Mouse (Mus musculus): ENCODE measurements around the gene Tpbgl.

Gene Tpbgl

DNA sequence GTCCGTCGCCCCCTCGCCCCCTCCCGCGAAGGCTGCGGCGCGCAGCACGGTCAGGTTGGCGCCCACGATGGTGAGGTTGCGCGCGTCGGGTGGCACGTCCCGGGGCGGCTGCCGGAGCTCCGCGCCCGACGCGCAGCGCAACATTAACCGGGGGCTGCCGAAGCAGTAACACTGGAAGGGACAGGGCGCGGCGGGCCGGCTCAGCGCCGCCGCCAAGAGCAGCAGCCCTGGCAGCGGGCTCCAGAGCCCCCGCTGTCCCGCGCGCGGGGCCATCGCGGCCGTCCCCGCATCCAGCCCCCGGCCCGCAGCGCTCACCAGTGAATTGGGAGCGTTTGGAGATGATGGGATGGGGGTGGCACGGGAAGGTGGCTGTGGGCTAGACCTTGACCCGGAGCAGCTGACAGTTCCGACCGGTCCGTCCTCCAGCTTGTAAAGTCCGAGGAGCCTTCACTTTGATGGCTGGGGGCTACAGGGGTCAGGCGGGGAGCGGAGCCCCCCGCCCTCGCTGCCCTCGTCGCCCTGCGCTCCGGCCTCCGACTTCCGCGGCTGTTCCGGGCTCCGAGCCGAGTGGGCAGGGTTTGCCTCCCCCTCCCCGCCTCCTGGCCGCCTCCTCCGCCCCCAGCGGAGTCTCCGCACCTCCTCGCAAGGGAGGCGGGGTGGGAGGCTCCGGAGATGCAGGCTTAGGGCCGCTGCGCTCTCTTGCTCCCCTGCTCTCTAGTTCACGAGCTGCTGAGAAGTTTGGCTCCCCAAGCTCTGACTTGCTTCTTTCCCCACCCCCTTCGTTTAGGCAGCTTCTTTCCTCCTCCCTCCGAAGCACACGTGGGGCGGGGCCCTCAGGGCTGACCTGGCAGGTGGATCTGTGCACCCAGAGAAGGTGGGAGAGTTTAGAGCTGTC is at the start of gene Tpbgl:
Tpbgl (minus strand) TSS at position 728 of the 895 bp plus-strand sequence.
- peak; percentile 48 for DNase-seq (ENCODE audit: low read depth, low spot score)

DNA sequence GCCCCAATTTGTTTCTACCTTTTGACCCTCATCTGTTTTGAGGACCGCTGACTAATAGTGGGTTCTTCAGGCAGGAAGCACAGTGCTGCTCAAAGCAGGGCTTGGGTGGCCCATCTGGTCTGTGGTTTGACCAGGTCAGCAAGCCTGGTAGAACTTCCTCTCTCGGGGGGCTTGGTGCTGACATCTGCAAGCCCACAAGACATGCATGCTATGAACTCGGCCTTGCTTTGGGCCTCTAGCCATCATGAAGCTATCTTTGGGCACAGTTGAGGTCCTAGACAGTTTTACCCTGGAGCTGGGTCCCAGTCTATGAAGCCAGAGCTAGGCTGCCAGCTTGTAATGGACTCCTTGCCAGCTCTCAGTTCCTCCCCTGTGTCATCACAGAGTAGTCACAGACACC is 48.0 kb upstream of the Tpbgl start:
- DNase-seq (ENCODE audit: low read depth, low spot score): no peak

DNA sequence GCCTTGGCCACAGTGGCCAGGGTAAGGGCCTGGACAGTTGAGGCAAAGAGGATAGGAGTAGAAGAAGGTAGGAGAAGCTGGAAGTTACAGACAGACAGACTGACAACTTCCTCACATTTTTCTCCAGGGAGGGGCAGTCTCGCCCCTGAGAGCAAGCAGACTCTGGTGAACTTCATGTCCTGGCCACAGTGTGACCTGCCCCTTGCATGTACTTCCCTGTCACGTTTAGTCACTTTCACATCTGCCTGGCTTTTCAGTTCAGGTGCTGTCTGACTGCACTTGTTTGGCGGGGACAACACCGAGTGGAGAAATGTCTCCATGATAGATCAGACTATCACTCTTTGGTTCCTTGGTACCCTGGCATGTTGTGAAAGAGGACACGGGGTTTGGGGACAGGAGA is 47.3 kb upstream of the Tpbgl start:
- DNase-seq (ENCODE audit: low read depth, low spot score): no peak

DNA sequence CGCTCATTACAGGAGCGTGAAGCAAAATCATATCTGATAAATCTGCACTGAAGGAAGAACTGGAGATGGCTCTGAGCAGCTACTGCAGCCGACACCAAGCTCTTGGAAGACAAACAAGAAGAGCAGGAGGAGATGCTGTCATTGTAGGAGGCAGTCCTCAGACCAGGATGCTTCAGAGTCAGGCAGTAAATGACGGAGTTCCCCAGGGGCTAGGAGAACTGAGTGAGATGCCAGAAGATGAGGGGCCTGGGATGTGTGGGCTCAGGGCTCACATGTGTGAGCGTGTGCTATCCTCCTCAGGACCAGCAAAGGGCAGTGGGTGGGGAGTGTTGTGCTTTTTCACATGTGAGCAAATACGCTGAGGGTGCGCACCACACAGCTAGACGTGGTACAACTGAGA is 46.3 kb upstream of the Tpbgl start:
- no peak for DNase-seq (ENCODE audit: low read depth, low spot score)

DNA sequence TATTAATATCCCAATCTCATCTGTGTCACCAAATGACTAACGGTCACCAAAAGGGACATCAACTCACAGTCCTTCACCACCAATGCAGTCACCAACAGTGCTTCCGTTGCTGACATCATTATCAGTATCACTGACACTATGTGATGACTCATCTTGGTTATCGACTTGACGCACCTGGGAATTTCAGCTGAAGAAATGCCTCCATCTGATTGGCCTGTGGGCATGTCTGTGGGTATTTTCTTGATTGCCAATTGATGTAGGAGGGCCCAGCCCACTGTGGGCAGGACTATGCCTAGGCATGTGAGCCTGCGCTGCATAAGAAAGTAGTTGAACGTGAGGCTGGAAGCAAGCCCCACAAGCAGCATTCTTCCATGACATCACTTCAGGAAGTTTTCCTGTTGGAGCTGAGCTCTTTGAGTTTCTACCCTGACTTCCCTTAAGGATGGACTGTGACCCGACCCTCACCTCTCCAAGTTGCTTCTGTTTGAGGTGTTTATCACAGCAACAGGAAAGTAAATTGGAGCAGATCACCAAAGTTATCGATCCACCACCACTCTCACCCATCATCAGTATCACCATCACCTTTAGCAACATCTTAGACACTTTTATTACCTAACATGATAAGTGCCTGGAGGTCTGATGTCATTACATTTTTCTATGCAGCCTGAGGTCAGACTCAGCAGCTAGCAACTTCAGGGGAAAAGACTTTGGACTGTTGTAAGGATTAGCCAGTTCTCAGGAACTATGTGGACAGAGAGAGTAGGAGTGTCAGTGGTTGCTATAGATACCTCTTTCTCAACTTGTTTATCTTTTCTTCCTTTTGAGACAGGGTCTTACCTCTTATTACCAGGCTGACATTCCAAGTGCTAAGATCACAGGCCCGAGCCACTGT is 44.9 kb upstream of the Tpbgl start:
- DNase-seq (ENCODE audit: low read depth, low spot score): peak; percentile 18

DNA sequence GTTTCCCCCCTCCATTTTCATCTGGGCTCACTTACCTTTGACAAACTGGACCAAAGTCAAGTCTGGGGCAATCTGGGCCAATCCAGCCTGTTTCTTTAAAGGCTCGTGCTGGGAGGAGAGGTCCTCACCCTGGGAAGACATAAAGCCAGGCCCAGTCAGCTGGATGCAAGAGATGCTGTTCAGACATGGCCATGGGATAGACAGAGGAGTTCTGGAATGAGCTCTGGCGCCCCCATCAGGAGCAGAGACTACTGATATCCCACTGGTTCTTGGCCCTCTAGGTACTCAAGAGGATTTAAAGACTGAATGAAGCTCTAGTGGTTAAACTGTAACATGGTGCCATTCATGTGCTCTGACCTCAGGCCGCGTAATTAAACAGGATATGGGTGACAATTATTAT is 44.0 kb upstream of the Tpbgl start:
- peak; percentile 9 for DNase-seq (ENCODE audit: low read depth, low spot score)

DNA sequence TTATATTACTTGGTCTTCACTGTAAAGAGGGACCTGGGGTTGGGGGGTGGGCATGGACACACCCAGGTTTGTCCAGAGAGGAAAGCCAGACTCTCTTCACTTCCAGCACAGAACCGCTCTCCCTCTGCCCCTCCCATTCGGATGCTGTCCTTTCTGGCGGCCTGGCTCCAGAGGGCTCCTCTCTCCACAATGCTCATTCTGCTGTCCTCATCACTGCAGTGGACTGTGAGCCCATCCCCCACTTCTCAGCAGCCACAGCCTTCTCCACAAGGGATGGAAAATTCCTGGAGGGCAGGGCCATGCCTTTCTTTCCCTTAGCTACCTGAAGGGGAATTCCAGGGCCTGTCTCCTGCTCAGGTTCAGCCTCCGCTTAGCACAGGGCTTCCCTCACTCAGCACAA is 41.9 kb upstream of the Tpbgl start:
- no peak for DNase-seq (ENCODE audit: low read depth, low spot score)

DNA sequence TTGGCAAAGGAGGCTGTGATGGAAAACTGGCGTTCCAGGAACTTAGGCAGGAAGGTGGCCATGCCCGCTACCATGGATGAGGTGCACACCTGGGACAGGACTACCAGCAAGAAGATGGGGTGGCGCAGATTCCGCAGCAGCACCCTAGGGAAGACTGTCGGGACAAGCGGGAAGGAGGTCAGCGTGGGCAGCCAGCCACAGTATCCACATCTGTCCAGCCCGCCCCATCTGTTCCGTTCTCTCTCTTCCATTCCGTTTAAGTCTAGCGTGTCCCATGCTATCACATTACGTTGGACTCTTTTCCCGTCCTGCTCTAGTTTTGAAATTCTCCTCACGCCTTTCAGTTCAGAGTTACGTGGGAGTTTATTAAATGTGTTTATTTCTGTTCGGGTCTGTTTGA is 40.2 kb upstream of the Tpbgl start:
- no peak for DNase-seq (ENCODE audit: low read depth, low spot score)

DNA sequence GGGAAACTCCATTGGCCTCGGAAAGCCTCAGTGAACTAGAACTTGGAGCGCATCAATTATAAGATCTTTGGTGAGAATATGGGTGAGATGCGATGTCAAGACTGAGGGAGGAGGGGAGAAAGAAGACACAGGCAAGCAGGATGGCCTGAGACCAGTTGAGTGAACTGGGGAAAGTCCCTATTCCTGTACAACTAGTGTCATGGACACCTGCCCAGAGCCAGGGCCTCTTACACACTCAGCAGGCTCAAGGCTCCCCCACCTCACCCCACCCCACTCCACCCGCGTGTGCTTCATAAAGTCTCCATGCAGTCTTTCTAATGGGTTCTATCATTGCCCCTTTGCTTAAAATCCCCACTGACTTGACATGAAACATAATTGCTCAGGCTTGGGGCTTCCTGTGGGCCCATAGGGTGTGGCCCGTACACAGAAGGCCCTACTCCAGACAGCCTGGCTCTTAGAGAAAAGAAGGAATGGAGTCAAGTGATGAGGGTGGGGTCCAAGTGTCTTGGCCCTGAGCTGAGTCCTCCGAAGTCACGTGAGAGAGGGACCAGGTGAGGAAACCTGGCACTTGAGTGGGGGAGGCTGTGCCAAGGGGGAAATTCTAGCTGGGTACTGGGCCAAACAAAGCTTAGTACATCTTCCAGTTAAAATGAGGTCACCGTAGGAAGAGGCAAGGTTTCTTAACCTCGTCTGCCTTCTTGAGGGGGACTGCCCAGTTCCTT is 39.0 kb upstream of the Tpbgl start:
- DNase-seq (ENCODE audit: low read depth, low spot score): no peak

DNA sequence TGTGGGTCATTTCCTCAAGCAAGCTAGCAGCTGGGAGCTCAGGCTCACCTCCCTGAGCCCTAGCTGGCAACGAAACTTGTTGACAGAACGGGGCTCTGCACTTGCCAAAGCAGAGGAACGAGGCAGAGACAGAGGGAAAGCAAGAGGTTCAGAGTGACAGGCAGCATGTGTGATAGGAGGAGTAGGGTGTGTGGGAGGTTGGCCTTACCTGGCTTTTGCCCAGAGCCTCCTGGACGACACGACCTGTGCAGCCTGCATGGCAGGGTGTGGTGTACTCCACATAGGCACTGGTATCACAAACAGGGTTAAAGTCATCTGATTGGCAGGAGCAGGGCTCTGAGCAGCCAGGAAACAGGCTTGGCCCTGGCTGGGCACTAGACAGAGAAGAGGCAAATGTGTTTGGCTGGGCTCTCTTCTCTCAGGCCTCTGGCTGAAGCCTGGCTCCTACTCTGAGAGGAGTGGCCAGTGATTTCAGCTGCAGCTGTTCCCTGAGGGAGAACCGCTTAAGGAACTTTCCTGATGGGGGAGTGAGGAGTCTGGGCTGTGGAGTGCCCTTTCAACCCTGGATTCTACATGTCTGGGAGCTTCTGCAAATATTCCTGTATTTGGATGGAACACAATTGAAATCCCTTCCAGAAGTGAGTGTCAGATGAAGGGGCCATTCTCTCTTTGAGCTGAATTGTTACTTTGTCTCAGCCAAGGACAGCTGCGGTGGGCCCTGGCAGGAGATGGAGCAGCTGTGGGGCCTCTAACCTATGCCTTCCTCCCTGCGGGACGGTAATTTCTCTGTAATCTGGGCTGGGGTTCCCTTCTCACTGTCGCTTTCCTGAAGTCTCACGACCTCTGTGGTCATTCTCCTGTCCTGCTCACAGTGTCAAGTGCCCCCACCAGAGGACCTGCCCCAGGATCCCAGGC is 37.9 kb upstream of the Tpbgl start:
- DNase-seq (ENCODE audit: low read depth, low spot score): no peak

DNA sequence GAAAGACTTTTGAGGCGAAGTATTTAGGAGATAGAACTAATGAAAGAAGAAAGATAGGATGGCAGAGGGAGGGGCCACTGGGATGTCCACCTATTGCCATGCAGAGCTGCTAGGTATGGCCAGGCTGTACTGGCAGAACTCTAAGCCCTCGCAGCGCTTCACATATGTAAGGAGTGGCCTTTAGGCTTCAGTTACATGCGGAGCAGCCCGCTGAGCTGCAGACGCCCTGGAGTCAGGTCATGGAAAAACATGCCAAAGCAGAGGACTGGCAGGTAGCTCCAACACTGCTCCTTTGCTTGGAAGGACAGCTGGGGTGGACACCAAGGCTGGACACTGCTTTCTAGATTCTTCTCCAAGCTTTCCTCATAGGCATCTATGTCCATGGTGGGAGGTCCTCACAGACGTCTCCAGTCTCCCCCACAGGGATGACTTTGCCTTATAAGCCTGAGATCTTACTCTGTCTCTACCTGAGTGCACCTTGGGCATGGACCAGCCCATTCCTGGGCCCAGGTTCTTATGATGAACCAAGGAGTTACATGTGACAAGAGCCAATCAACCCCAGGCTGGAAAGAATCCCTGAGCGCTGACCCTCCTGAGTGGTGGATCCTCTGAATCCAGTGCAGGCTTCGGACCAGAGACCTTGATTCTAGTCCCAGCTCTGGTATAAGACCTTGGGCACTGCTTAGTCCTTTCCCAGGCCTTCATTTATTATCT is 36.8 kb upstream of the Tpbgl start:
- DNase-seq (ENCODE audit: low read depth, low spot score): no peak

DNA sequence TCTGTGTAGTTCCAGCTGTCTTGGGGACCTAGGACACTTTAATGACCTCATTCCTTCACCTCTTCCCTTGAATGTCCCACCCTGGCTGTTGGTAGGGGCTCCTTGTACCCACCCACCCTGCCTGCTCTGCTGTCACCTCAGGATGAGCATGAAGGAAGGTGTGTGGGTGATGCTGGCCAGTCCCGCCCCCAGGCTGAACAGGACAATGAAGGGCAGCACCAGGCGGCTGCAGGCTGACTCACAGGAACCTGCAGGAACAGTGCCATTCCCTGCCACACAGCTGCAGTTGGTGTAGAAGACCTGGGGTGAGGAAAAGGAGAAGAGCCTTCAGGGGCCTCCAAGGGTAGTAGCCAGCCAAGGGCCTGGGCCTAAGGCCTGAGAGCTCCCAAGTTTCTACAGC is 35.4 kb upstream of the Tpbgl start:
- no peak for DNase-seq (ENCODE audit: low read depth, low spot score)

DNA sequence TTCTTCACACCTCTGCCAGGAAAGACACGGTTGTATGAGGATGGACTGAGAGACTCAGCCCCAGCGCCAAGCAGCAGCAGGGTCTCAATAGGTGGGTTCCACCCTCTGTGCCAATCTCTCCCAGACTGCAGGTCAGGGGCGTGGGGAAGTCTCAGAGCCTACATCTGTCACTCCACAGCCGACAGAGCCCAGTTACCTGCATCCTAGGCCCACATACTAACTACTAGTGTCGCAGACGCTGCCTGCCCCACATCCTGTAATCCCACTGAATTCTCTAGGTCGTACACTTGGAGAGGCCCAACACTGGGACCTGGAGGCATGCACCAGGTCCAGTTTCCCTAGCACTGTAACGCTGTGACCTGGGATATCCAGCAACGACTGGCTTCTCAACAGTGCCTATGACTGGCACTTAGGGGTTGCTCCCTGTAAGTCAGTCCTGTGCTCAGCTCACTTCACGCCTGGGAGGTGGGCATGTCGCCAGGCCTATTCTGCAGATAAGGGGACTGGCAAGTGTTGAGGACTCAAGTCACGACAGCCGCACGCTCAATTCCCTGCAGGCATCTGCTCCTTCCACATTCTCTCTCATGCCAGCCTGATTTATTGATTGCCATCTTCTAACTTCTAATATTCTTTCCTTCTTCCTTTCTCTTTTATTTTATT is 34.8 kb upstream of the Tpbgl start:
- no peak for DNase-seq (ENCODE audit: low read depth, low spot score)

DNA sequence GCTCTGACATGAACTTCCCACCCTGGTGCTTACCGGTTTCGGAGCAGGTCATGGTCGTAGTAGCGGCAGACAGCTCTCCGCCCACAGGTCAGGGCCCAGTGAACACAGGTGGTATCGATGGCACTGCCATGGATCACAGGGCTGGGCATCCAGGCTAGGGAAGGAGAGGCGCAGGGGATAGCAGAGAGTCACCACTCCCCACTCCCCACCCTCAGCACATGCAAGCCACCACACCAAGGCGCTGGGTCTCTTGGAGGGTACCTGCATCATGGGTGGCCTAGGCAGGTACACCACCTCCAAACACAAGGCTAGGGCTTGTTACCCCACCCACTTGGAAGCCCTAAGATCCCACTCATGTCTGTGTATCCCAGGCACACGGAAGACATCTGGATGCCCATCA is 34.2 kb upstream of the Tpbgl start:
- no peak for DNase-seq (ENCODE audit: low read depth, low spot score)

DNA sequence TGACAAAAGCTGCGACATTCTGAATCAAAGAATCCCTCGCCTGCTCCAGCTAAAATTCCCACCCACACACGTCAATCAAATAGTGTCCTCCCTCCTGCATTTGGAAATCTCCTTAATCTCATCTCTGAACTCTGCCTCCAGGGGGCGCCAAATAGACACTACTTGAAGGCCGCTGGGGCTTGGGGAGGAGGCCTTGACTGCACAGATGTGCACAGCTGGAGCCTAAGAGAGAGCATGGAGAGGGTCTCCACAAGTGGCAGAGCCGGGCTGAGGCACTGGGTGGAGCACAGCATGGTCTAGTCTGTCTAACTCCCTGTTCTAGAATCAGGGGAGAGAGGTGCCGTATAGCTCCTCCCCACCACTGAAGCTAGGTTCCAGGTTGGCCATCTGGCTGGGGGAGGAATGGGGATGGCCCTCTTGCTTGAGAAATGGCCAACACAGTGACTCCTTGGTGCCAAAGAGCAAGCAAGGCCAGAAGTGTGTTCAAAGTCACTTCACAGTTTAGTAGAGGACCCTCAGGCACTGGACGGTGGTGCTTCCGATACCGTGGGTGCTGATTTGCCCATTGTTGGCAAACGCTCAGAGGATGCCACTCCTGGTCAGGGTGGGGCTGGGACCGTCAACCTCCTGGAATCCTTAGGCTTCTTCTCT is 32.6 kb upstream of the Tpbgl start:
- peak; percentile 80 for DNase-seq (ENCODE audit: low read depth, low spot score)

DNA sequence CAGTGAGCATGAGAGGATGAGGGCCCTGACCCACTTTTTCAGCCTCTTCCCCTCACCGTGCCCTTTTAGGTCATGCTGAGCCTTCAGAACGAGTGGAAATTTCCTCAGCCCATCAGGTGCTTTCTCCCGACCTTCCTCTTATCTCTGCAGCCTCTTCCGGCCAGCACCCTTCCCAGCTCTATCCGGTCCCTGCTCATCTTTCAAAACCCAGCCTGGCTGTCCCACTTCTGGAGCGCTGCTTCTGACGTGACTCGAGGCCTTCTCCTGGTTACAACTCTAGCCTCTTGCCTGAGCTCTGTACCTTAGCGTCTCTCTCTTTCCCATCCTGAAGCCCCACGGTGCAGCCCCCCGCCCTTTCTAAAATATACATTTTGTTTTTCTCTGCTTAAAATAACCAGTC is 27.3 kb upstream of the Tpbgl start:
- no peak for DNase-seq (ENCODE audit: low read depth, low spot score)

DNA sequence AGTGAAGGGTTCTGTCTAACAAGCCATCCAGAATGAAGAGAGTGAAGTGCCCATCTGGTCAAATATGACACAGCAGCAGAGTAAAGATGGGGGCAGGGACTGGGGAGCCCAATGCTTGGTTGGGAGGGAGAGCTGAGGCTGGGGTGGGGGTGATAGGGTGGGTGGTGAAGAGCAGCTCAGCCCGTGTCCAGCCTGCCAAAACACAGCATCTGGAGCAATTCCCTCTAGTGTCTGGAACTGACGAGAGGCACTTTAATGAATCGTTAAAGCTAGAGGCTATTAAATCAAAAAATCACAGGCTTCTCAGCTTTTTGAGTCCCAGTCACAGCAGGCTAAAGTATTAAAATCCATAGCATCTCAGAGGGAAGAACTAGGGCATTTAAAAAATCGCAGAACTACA is 22.7 kb upstream of the Tpbgl start:
- DNase-seq (ENCODE audit: low read depth, low spot score): no peak

DNA sequence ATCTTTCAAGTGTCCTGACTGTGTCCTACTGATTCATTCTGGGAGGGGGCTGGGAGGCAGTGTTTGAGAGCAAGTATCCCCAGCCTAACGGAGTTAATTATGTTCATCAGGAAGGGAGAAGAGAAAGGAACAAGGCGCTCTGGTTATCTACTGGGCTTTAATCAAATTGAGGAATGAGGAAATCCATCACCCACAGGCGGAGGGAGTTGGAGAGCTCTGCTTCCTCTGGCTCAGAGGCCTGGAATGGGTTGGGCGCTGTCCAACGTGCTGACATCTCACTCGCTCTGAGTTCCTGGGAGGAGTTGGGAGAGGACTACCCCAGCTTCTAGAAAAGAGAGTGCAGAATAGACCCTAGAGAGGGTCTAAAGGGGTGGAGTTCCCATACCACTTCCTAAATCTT is 21.7 kb upstream of the Tpbgl start:
- no peak for DNase-seq (ENCODE audit: low read depth, low spot score)

DNA sequence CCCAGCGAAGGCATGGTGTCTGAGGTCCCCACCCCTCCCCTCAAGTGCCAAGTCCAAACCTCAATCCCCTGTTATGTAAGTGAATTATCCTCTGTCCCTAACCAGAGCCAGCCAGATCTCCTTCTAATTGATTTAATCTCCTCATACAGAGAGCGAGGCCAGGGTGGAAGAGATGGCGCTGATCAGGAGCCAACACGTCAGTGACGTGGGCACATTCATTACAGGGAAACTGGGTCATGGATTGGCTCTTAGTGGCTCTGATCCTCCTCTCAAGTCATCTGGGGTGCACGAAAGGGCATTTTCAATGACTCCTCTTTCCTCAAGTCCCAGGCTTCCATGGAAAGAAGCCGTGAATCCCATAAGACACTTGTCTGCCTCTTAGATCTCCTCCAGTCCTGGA is 17.8 kb upstream of the Tpbgl start:
- DNase-seq (ENCODE audit: low read depth, low spot score): no peak

Measured in CD4-positive, CD25-positive, alpha-beta regulatory T cell, adult 2 months (primary cell).